Mouse (Mus musculus) brain, embryonic 14.5 days (tissue): Measurements from ENCODE around the gene Zhx3.

Experiments
- CTCF ChIP-seq: fragments of 200-500 bp; IDR thresholded peaks from 2 replicates; pipeline ENCODE4 v1.5.1; 2012; ENCODE audit warnings: inconsistent platforms, mild to moderate bottlenecking, moderate library complexity, borderline replicate concordance; ENCODE audit not compliant: insufficient read depth, insufficient read length; ENCODE audit errors: extremely low read depth
- POLR2A ChIP-seq: fragments of 200-500 bp; IDR thresholded peaks from 2 replicates; pipeline ENCODE4 v1.6.1; 2012; ENCODE audit warnings: mild to moderate bottlenecking, inconsistent platforms, borderline replicate concordance; ENCODE audit not compliant: poor library complexity, insufficient read depth, insufficient read length, severe bottlenecking; ENCODE audit errors: extremely low read depth

GRCm38 (mm10) chr2:160804794-160805527 lies 67.8 kb downstream of the Zhx3 start:
- TF ChIP-seq CTCF (no peak), POLR2A (no peak)
